Comparison of ENCODE assay signal across 8 mouse cellular contexts in genomic region chr19:37561106-37561892, GRCm38 (mm10). TPM values are rescaled to one million over a fixed set of nuclear protein-coding genes. Genes with fewer than 3 reads are reported as not detected.
DNase-seq lines count a peak whose midpoint lies in the region; ATAC-seq lines count a peak whose summit lies in the region.

No protein-coding gene starts in this region.

- peaks cover 73% of the 10 kb centered on the region for H3K4me1 ChIP-seq in erythroblast, embryonic 14.5 days (ENCODE audit: control insufficient read depth)

- peak; percentile 88 for ATAC-seq in monocyte, adult 5-6 weeks (replicated peaks; ENCODE audit: insufficient number of reproducible peaks, low FRiP score, low TSS enrichment, poor library complexity, severe bottlenecking)

- H3K4me3 ChIP-seq in erythroblast, embryonic 14.5 days (replicated peaks), result peak overlapping the region; percentile 28

- H3K9me3 ChIP-seq in erythroblast, embryonic 14.5 days (ENCODE audit: control insufficient read depth, low read length), result no peaks in the 10 kb centered on the region

- peak; percentile 68 for DNase-seq in kidney, adult 11 months
- no peak for DNase-seq in kidney, postnatal 4 days
- peak; percentile 38 for DNase-seq in kidney, postnatal 10 days
- DNase-seq in right cerebral cortex, postnatal 25 days, result no peak
- no peak for DNase-seq in c-Kit-positive CD71-positive TER-119-positive erythroid progenitor cells, embryonic 14.5 days (ENCODE audit: low spot score)
- DNase-seq in urinary bladder, adult 18-20 months (ENCODE audit: low spot score in 2 of 2), result no peak

- H3K36me3 ChIP-seq in erythroblast, embryonic 14.5 days (ENCODE audit: control insufficient read depth), result peaks cover 14% of the 10 kb centered on the region

- no peaks in the 10 kb centered on the region for H3K27me3 ChIP-seq in erythroblast, embryonic 14.5 days (ENCODE audit: control insufficient read depth)

RNA-seq across cellular contexts. Expression of gene Exoc6, which starts 11.1 kb away (rescaled TPM):
- 0.98 and 1.4 TPM in 2 replicates for polyA plus RNA-seq in erythroblast, embryonic 14.5 days (2012)
- total RNA-seq in monocyte, adult 5-6 weeks (2017), result 70.9 to 85.0 TPM (median 76.3 TPM) in 3 replicates

Comparison
In these comparisons a context has a peak if more than half of its experiments do, and no peak if none do; other contexts are left out.
1. DNase-seq: peak in kidney, adult 11 months (single experiment) and kidney, postnatal 10 days (single experiment); none in kidney, postnatal 4 days (0 of 2), right cerebral cortex, postnatal 25 days (single experiment), c-Kit-positive CD71-positive TER-119-positive erythroid progenitor cells, embryonic 14.5 days (single experiment) and urinary bladder, adult 18-20 months (0 of 2).